Mouse (Mus musculus) kidney, embryonic 15.5 days (tissue): ENCODE measurements at regions not wholly inside any gene's neighbourhood (a gene's known extent, or its start where the extent isn't known, plus 50 kb on each side); places are given as distances from the start of the nearest gene placed in this dataset.

Experiments used
- ATAC-seq: fragments of 200-750 bp; cut with Nextera tagmentation; replicated peaks from 2 replicates; pipeline ENCODE4 v1.8.0; 2017; ENCODE audit warnings: moderate TSS enrichment; ENCODE audit not compliant: low FRiP score
- H3K27ac ChIP-seq: fragments of 300-500 bp; sonication (generic); 2 replicates; pipeline ENCODE4 v1.5.1; 2015; ENCODE audit warnings: mild to moderate bottlenecking, inconsistent platforms
- H3K27me3 ChIP-seq: fragments of 300-500 bp; sonication (generic); 2 replicates; pipeline ENCODE4 v1.6.1; 2015; ENCODE audit warnings: inconsistent platforms
- H3K36me3 ChIP-seq: fragments of 300-500 bp; sonication (generic); 2 replicates; pipeline ENCODE4 v1.6.1; 2015; ENCODE audit warnings: inconsistent platforms
- H3K4me1 ChIP-seq: fragments of 300-500 bp; sonication (generic); 2 replicates; pipeline ENCODE4 v1.6.1; 2015; ENCODE audit warnings: inconsistent platforms
- H3K4me2 ChIP-seq: fragments of 300-500 bp; sonication (generic); 2 replicates; pipeline ENCODE4 v1.6.1; 2015; ENCODE audit warnings: moderate library complexity, mild to moderate bottlenecking, inconsistent platforms
- H3K4me3 ChIP-seq: fragments of 300-500 bp; sonication (generic); replicated peaks from 2 replicates; pipeline ENCODE4 v1.5.1; 2015; ENCODE audit warnings: mild to moderate bottlenecking, inconsistent platforms
- H3K9ac ChIP-seq: fragments of 300-500 bp; sonication (generic); 2 replicates; pipeline ENCODE4 v1.6.1; 2015; ENCODE audit warnings: mild to moderate bottlenecking, inconsistent platforms
- H3K9me3 ChIP-seq: fragments of 300-500 bp; sonication (generic); replicated peaks from 2 replicates; pipeline ENCODE4 v1.6.1; 2016; ENCODE audit warnings: inconsistent platforms
- WGBS: fragments of 180-500 bp; shearing (Covaris S2); methylation state at CpG from one replicate; pipeline ENCODE4 v1.1.7; 2015; ENCODE audit warnings: mixed read lengths; 5-methylcytosine and 5-hydroxymethylcytosine counted together

DNA sequence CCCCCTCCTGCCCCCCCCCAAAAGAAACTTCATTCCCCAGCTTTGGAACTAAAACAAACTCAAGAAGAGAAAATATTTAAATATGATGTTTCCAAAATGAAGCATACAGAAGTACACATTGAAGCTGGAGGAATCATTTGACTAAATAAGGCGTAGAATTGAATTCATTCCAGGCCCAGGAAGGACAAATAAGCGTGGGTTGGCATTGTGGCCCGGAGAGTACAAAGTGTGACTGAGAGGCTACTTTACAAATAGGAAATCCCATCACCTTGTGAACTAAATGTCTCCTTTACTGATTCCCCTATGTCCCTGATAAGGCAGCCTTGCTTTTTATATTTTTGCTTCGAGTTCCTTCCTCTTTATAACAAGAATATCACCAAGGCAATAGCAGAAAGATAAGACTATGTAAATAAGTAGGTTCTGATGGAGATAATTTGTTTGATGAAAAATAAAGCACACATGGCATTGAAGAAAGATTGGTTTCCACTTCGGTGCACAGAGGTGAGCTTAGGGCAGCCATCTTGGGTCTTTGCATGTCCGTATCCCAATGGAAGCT, 176.4 kb upstream of the Mkln1 start:
- Histone ChIP-seq H3K27me3 (peaks cover 71% of the 10 kb centered on the region), H3K4me2 (no peak overlapping the region), H3K9me3 (no peaks in the 10 kb centered on the region), H3K4me3 (no peak overlapping the region), H3K4me1 (peaks cover 29% of the 10 kb centered on the region), H3K9ac (no peak overlapping the region), H3K27ac (no peak overlapping the region), H3K36me3 (no peaks in the 10 kb centered on the region)
- WGBS: 83% methylated on average over 6 of the region's 6 CpGs
- ATAC-seq: no peak

DNA sequence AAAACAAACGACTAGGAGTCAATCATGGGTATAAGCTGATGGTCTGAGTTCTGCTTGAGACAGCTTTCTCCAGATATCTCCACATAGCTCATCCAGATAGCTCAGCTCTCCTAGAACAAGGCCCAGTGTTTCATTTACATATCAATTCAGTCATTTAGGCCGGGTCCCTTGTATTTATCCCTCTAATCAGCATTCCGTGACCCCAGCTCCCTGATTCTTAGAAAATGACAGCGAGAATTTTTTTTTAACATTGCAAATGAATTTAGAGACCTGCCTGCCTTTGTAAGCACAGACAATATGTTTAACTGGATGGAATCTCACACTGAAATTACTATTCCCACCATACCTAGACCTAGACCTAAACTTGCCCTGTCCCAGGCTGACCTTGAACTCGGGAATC, 171.1 kb upstream of the Mkln1 start:
- H3K9ac ChIP-seq: no peak overlapping the region
- no peaks in the 10 kb centered on the region for H3K4me1 ChIP-seq
- no peaks in the 10 kb centered on the region for H3K9me3 ChIP-seq
- no peak overlapping the region for H3K4me3 ChIP-seq
- WGBS: 57% methylated on average over 5 of the region's 5 CpGs
- H3K27me3 ChIP-seq: peaks cover 20% of the 10 kb centered on the region
- no peak overlapping the region for H3K4me2 ChIP-seq
- ATAC-seq: no peak
- no peaks in the 10 kb centered on the region for H3K36me3 ChIP-seq
- H3K27ac ChIP-seq: no peak overlapping the region

GRCm38 (mm10) chr6:31228061-31228460, 170.5 kb upstream of the Mkln1 start:
- Histone ChIP-seq H3K4me1 (no peaks in the 10 kb centered on the region), H3K4me2 (no peak overlapping the region), H3K36me3 (no peaks in the 10 kb centered on the region), H3K4me3 (no peak overlapping the region), H3K9me3 (no peaks in the 10 kb centered on the region), H3K27me3 (peaks cover 13% of the 10 kb centered on the region), H3K27ac (no peak overlapping the region), H3K9ac (no peak overlapping the region)
- 89% methylated on average over 1 of the region's 1 CpGs for WGBS
- no peak for ATAC-seq

- Histone ChIP-seq H3K36me3 (no peaks in the 10 kb centered on the region), H3K4me3 (no peak overlapping the region), H3K9me3 (no peaks in the 10 kb centered on the region), H3K27me3 (0 out of 2 replicates have a peak, but pooled peaks cover 2% of the 10 kb centered on the region), H3K9ac (no peak overlapping the region), H3K4me2 (no peak overlapping the region), H3K4me1 (0 out of 2 replicates have a peak, but pooled peaks cover 2% of the 10 kb centered on the region), H3K27ac (no peak overlapping the region)
- 87% methylated on average over 4 of the region's 4 CpGs for WGBS
- no peak for ATAC-seq
Measured at GRCm38 (mm10) chr6:31231821-31232220, 166.7 kb upstream of the Mkln1 start.

DNA sequence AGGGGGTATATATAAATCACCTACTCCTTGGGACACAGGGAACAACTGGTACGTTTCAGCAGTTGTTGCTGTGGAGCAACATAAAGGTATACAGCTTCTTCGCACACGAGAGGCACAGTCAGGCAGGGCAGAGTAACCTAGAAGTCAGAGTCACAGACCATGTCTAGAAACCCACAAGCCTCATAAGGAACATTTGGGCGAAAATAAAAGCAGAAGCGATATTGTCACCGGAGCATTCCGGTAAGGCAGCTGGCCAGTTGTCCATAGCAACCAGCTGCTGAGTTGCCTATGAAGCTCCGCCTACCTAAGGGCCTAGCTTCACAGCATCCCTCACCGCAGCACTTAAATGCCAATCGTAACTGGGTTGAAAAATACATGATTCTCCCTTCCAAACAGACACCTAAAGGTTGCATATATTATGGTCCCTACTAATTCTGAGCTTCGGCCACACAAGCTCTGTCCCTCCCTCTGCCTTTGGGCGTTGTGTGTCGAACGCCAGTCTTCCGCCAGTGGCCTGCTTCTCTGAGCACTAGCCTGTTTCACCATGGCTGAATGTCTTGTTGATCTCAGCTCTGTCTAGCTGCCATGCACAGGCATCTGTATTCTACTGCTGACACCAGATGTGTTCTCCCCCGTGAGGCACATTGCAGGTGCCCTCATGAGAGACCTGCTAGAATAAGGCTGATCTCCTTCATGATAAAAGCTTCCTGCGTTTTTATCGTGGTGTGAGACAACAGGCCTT, 165.1 kb upstream of the Mkln1 start:
- 0 out of 2 replicates have a peak, but pooled peaks cover 3% of the 10 kb centered on the region for H3K27me3 ChIP-seq
- WGBS: 66% methylated on average over 18 of the region's 18 CpGs

DNA sequence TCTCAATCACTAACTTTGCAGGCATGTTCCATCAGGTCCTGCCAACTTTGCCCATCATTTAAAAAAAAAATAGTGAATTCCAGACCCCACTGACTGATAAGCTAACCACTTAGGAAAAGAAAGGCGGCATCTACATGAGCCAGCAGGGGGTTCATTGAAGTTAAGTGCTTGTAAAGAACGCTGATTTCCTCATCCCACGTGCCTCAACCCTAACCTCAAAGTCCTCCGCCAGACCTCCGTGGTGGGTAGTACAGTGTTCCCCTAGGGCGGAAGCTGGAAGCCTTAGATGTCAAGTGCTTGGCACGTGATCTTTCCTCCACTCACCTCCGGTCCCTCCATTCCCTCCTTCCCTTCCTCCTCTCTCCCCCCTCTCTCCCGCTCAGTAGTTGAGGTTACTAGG, 158.5 kb upstream of the Mkln1 start:
- Histone ChIP-seq H3K4me2 (no peak overlapping the region), H3K4me1 (no peaks in the 10 kb centered on the region), H3K4me3 (no peak overlapping the region), H3K9me3 (no peaks in the 10 kb centered on the region), H3K27ac (no peak overlapping the region), H3K36me3 (no peaks in the 10 kb centered on the region), H3K9ac (no peak overlapping the region), H3K27me3 (0 out of 2 replicates have a peak, but pooled peaks cover 8% of the 10 kb centered on the region)
- no peak for ATAC-seq
- 9% methylated on average over 9 of the region's 9 CpGs for WGBS

More for the DNA sequence above, 165.1 kb upstream of the Mkln1 start:
- no peak overlapping the region for H3K9ac ChIP-seq
- H3K4me2 ChIP-seq: no peak overlapping the region
- H3K27ac ChIP-seq: no peak overlapping the region
- 0 out of 2 replicates have a peak, but pooled peaks cover 2% of the 10 kb centered on the region for H3K4me1 ChIP-seq
- H3K9me3 ChIP-seq: no peaks in the 10 kb centered on the region
- no peak for ATAC-seq
- H3K36me3 ChIP-seq: no peaks in the 10 kb centered on the region
- no peak overlapping the region for H3K4me3 ChIP-seq

GRCm38 (mm10) chr6:31250526-31250925, 148.0 kb upstream of the Mkln1 start:
- Histone ChIP-seq H3K4me3 (no peak overlapping the region), H3K9me3 (no peaks in the 10 kb centered on the region), H3K4me1 (no peaks in the 10 kb centered on the region; the same call in 1 of the 2 replicates), H3K36me3 (no peaks in the 10 kb centered on the region), H3K27me3 (no peaks in the 10 kb centered on the region), H3K27ac (no peak overlapping the region), H3K4me2 (no peak overlapping the region), H3K9ac (no peak overlapping the region)
- 58% methylated on average over 2 of the region's 2 CpGs for WGBS
- ATAC-seq: no peak

DNA sequence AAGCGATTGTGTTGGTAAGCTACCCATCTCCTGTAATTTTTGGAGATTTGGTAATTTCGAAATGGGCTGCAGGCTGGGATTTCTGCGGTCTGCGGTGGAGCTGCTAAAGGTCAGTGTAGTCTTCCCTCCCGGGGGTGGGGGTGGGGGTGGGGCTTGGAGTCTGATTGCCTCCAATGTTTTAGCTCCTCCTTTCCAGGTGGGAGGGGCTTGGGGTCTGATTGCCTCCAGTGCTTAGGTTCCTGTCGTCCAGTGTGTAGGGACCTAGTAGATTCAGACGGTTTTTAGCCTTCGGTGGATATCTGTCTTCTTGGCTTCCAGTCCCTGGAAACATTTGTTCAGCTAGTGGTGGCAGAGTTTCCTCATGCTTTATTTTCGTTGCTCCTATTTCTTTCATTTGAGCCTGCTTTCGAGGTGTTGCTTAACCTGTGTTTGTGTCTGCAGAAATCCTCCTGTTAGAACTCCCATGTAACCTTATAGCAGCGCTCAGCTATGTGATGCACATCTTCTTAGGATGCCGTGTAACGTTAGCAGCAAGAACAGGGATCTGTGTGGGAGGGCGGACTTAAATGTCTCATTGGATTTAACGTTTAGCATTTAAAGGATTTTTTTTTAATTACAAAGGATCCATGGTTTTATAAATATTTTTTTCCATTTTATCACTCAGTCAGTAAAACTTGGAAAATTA, 145.1 kb upstream of the Mkln1 start:
- no peak for ATAC-seq
- WGBS: 10% methylated on average over 15 of the region's 15 CpGs

DNA sequence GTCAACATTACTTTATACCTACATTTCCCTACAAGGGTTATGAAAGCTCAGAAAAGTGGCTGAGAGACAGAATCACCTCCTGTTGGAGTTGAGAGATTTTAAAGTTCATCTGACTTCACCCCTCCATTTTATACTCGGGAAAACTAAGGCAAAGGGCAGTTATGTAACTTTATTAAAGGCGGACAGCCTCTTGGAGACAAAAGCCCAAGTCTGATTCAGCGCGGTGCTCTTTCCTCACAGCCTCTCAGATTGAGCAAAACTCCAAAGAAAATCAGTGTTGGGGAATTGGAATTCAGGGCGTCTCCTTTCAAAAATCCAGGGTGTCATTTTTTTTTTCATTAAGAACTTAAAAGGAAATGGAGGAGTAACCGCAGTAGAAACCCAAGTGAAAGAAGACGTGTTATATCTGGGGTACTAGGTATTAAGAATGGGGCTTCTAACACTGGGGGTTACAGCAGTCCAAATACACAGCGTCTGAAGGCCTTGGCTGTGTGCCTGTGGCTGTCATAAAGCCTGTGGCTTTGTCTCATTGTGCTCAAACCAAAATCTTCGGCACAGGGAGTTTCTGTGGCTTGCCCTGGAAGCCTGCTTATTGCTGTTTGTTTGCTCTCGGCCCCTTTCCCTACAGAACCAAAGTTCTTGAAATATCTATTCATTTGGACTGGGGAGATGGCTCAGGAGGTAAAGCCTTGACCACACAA, 137.7 kb upstream of the Mkln1 start:
- Histone ChIP-seq H3K27me3 (no peaks in the 10 kb centered on the region), H3K27ac (no peak overlapping the region), H3K36me3 (no peaks in the 10 kb centered on the region), H3K4me3 (no peak overlapping the region), H3K9ac (no peak overlapping the region), H3K4me1 (no peaks in the 10 kb centered on the region), H3K4me2 (no peak overlapping the region), H3K9me3 (no peaks in the 10 kb centered on the region)
- WGBS: 77% methylated on average over 10 of the region's 10 CpGs
- ATAC-seq: no peak

More for the DNA sequence above, 145.1 kb upstream of the Mkln1 start:
- Histone ChIP-seq H3K4me3 (peak overlapping the region; percentile 21), H3K9me3 (no peaks in the 10 kb centered on the region), H3K27ac (no peak overlapping the region), H3K4me2 (peak overlapping the region; percentile 53), H3K27me3 (no peaks in the 10 kb centered on the region), H3K36me3 (no peaks in the 10 kb centered on the region), H3K9ac (no peak overlapping the region), H3K4me1 (no peaks in the 10 kb centered on the region; the same call in 1 of the 2 replicates)

GRCm38 (mm10) chr6:31261797-31262540, 136.6 kb upstream of the Mkln1 start:
- H3K4me3 ChIP-seq: no peak overlapping the region
- H3K9ac ChIP-seq: no peak overlapping the region
- H3K4me1 ChIP-seq: no peaks in the 10 kb centered on the region
- ATAC-seq: no peak
- no peaks in the 10 kb centered on the region for H3K27me3 ChIP-seq
- no peak overlapping the region for H3K4me2 ChIP-seq
- H3K36me3 ChIP-seq: no peaks in the 10 kb centered on the region
- no peak overlapping the region for H3K27ac ChIP-seq
- no peaks in the 10 kb centered on the region for H3K9me3 ChIP-seq
- WGBS: 90% methylated on average over 15 of the region's 15 CpGs

GRCm38 (mm10) chr6:31262651-31263050, 135.9 kb upstream of the Mkln1 start:
- Histone ChIP-seq H3K36me3 (no peaks in the 10 kb centered on the region), H3K4me1 (no peaks in the 10 kb centered on the region), H3K27me3 (no peaks in the 10 kb centered on the region), H3K4me2 (no peak overlapping the region), H3K9me3 (no peaks in the 10 kb centered on the region), H3K4me3 (no peak overlapping the region), H3K27ac (no peak overlapping the region), H3K9ac (no peak overlapping the region)
- 86% methylated on average over 8 of the region's 8 CpGs for WGBS
- no peak for ATAC-seq
